Mouse (Mus musculus) gastrocnemius, adult 8-10 months (tissue): ENCODE measurements around the gene BC037034. TPM values are rescaled to one million over a fixed set of nuclear protein-coding genes. Genes with fewer than 3 reads are reported as not detected.

Experiments
- DNase-seq, 2 experiments: peaks; one replicate each; pipeline ENCODE4 v3.0.0; 2022; ENCODE audit warnings: low spot score in 2 of 2
- total RNA-seq, 4 experiments: library from RNA; stranded (reverse); gene quantifications; 2 replicates each; pipeline ENCODE4 v1.2.4; 2022

Gene BC037034
- total RNA-seq, 4 experiments from 2014 or later, result 1.4 to 3.0 (median 2.3) TPM

GRCm38 (mm10) chr5:138262582-138263240 is 1.1 kb downstream of the BC037034 start:
- DNase-seq, result no peak

- no peak for DNase-seq
These were observed 1.8 kb downstream of the BC037034 start for GRCm38 (mm10) chr5:138262001-138262400.

GRCm38 (mm10) chr5:138260834-138261233 is 3.0 kb downstream of the BC037034 start:
- DNase-seq, result no peak

- DNase-seq, result no peak
These were observed 3.8 kb downstream of the BC037034 start for GRCm38 (mm10) chr5:138260051-138260450.

GRCm38 (mm10) chr5:138258993-138259392 is 4.8 kb downstream of the BC037034 start:
- DNase-seq, result no peak

GRCm38 (mm10) chr5:138258542-138258941 is 5.3 kb downstream of the BC037034 start:
- no peak for DNase-seq

GRCm38 (mm10) chr5:138258078-138258477 is 5.8 kb downstream of the BC037034 start:
- no peak for DNase-seq

- no peak for DNase-seq
These were observed 6.3 kb downstream of the BC037034 start for GRCm38 (mm10) chr5:138257585-138257978.

GRCm38 (mm10) chr5:138256966-138257584 is 6.8 kb downstream of the BC037034 start:
- DNase-seq, result no peak

GRCm38 (mm10) chr5:138256094-138256467 is 7.8 kb downstream of the BC037034 start:
- DNase-seq, result no peak

GRCm38 (mm10) chr5:138255353-138256093 is 8.3 kb downstream of the BC037034 start, which contains the start of gene Lamtor4:
Lamtor4 (plus strand) TSS chr5:138255482.
- DNase-seq, result peak; percentile 87 to 92

- no peak for DNase-seq
These were observed 10.8 kb downstream of the BC037034 start for GRCm38 (mm10) chr5:138253061-138253460.

GRCm38 (mm10) chr5:138251144-138251543 is 12.7 kb downstream of the BC037034 start:
- no peak for DNase-seq

GRCm38 (mm10) chr5:138241511-138241910 is 22.3 kb downstream of the BC037034 start:
- DNase-seq, result no peak

- DNase-seq, result no peak
These were observed 29.6 kb downstream of the BC037034 start for GRCm38 (mm10) chr5:138234224-138234623.

GRCm38 (mm10) chr5:138233778-138234177 is 30.1 kb downstream of the BC037034 start:
- no peak for DNase-seq

- no peak for DNase-seq
These were observed 34.3 kb downstream of the BC037034 start for GRCm38 (mm10) chr5:138229511-138229910.

GRCm38 (mm10) chr5:138228026-138228425 is 35.8 kb downstream of the BC037034 start:
- DNase-seq, result no peak

GRCm38 (mm10) chr5:138227367-138227766 is 36.5 kb downstream of the BC037034 start:
- DNase-seq, result no peak

GRCm38 (mm10) chr5:138226491-138226890 is 37.3 kb downstream of the BC037034 start:
- DNase-seq, result no peak

GRCm38 (mm10) chr5:138225700-138226099 is 38.1 kb downstream of the BC037034 start, which contains the start of gene Nxpe5:
Nxpe5 (plus strand) TSS chr5:138225898.
- no peak for DNase-seq

GRCm38 (mm10) chr5:138223287-138223686 is 40.5 kb downstream of the BC037034 start:
- DNase-seq, result no peak
